Mouse (Mus musculus) erythroblast, embryonic 14.5 days (primary cell): ENCODE data around the gene Lrch4.
A peak's percentile ranks its signal among the peaks of the same experiment; 100 is the strongest.

Experiments
- GATA1 ChIP-seq: IDR thresholded peaks from 2 replicates; pipeline ENCODE4 v1.6.1; 2012; ENCODE audit warnings: low read length, inconsistent platforms, mixed read lengths
- TAL1 ChIP-seq: IDR thresholded peaks from 3 replicates; pipeline ENCODE4 v1.6.1; 2012; ENCODE audit warnings: low read length, inconsistent platforms, mixed read lengths

GRCm38 (mm10) chr5:137673015-137673414 is 44.1 kb downstream of the Lrch4 start:
- TF ChIP-seq GATA1, result peak; percentile 51; the same call in 1 of the 2 replicates
- peak; percentile 60; the same call in 2 of the 3 replicates for TF ChIP-seq TAL1
